Mouse (Mus musculus): ENCODE data around the gene Nckap5.

- TF ChIP-seq CTCF (IDR thresholded peaks at IDR 0.05; ENCODE audit: low read depth) (no peak), EP300 (IDR thresholded peaks at IDR 0.05; ENCODE audit: low read depth) (no peak)
These were observed 148.8 kb downstream of the Nckap5 start for GRCm38 (mm10) chr1:126681773-126682172.

Data from liver, postnatal 0 days (tissue).